ENCODE assay signal across 1 mouse cellular context in the genomic region with DNA sequence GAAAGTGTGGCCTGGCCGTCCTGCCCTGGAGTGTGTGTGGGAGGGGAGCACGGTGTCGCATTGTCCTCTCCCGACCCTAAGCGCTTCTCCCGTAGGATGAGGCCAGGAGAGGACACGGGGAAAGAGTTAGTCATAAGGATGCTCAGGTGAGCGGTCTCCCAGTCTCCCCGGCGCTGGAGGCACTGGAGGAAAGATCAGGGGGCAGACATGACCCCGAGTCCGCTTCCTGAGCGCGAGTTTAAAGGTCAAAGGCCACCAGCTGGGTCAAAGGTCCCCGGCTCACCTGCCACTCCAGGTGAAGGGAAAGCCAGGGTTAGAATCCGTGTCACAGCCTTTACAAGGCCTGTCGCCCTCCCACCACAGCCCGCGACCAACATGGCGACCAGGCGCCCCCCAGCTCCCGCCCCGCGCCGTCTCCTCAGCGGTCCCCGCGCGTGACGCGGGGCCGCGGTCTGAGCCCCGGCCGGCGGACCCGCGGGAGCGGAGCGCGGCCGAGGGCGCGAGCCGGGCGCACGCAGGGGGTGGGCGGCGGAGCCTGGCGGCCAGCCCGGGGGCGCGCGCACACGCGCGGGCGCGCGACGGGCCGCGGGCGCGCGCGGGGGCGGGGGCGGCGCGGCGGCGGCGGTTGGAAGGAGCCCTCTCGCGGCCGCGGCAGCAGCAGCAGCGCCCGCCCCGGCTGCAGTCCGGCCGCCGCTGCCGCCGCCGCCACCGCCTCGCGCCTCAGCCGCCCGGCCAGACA.
TF ChIP-seq lines count a peak whose summit lies in the region.

A gene (plus strand): TSS at position 594 of the 739 bp plus-strand sequence.

TF ChIP-seq in CH12.LX, 34 proteins besides CTCF, POLR2A, EP300 and RAD21 (continued from another document):
- TF ChIP-seq JUN (IDR thresholded peaks at IDR 0.05; ENCODE audit: insufficient read depth, low read depth, low read length) = no peak
- TF ChIP-seq RCOR1 (conservative IDR thresholded peaks at IDR 0.05; ENCODE audit: low read depth, low read length) = no peak
- no peak for TF ChIP-seq E2F4 (IDR thresholded peaks at IDR 0.05; ENCODE audit: insufficient replicate concordance, low read depth, low read length)
- TF ChIP-seq ELF1 (IDR thresholded peaks at IDR 0.05; ENCODE audit: low read depth, low read length) = no peak
- TF ChIP-seq MAZ (IDR thresholded peaks at IDR 0.05; ENCODE audit: low read depth, low read length) = no peak
- TF ChIP-seq UBTF (IDR thresholded peaks at IDR 0.05; ENCODE audit: low read depth, low read length) = 0 out of 2 replicates have a peak, but pooled peaks have one; percentile 2
- no peak; the same call in 1 of the 2 replicates for TF ChIP-seq HCFC1 (IDR thresholded peaks at IDR 0.05; ENCODE audit: low read depth, low read length)
- no peak for TF ChIP-seq JUND (conservative IDR thresholded peaks at IDR 0.05; ENCODE audit: low read depth, low read length)
- TF ChIP-seq POLR2AphosphoS2 (IDR thresholded peaks at IDR 0.05; ENCODE audit: low read depth, low read length) = no peak
- TF ChIP-seq MYC (IDR thresholded peaks at IDR 0.05; ENCODE audit: low read depth, low read length) = no peak
- no peak for TF ChIP-seq ZC3H11A (IDR thresholded peaks at IDR 0.05; ENCODE audit: low read depth, low read length)
- no peak for TF ChIP-seq ZNF384 (IDR thresholded peaks at IDR 0.05; ENCODE audit: low read depth, low read length)
TF ChIP-seq in CH12.LX: peak in this region for 2.
